Mouse (Mus musculus) telencephalon, adult 2 months (tissue): ENCODE results near the gene Rpn1.

Source experiments
- DNase-seq: peaks from one replicate; pipeline ENCODE4 v3.0.0-alpha.2; 2011; ENCODE audit warnings: low read depth, low spot score

The Rpn1 gene

GRCm38 (mm10) chr6:88084278-88085151 lies at the start of gene Rpn1:
Gene Rpn1, plus strand, starts transcription at chr6:88084482.
- peak; percentile 82 for DNase-seq

GRCm38 (mm10) chr6:88037471-88038045 lies 46.7 kb upstream of the Rpn1 start:
- DNase-seq = no peak

- DNase-seq = peak; percentile 48
Observed at GRCm38 (mm10) chr6:88039426-88039825, 44.9 kb upstream of the Rpn1 start.

GRCm38 (mm10) chr6:88041221-88041620 lies 43.1 kb upstream of the Rpn1 start:
- no peak for DNase-seq

- DNase-seq = no peak
Observed at GRCm38 (mm10) chr6:88042336-88042735, 41.9 kb upstream of the Rpn1 start.

GRCm38 (mm10) chr6:88044234-88044576 lies 40.1 kb upstream of the Rpn1 start:
- DNase-seq = no peak

GRCm38 (mm10) chr6:88044577-88045405 lies 39.5 kb upstream of the Rpn1 start, which contains the start of gene Rab7:
Gene Rab7, minus strand, starts transcription at chr6:88045270.
- peak; percentile 96 for DNase-seq

- DNase-seq = no peak
Observed at GRCm38 (mm10) chr6:88045406-88045766, 38.9 kb upstream of the Rpn1 start.

GRCm38 (mm10) chr6:88047853-88048252 lies 36.4 kb upstream of the Rpn1 start:
- DNase-seq = no peak

GRCm38 (mm10) chr6:88049008-88049407 lies 35.3 kb upstream of the Rpn1 start:
- DNase-seq = no peak

GRCm38 (mm10) chr6:88051206-88051605 lies 33.1 kb upstream of the Rpn1 start:
- DNase-seq = no peak

- no peak for DNase-seq
Observed at GRCm38 (mm10) chr6:88053228-88054080, 30.8 kb upstream of the Rpn1 start.

GRCm38 (mm10) chr6:88054081-88054835 lies 30.0 kb upstream of the Rpn1 start:
- no peak for DNase-seq

GRCm38 (mm10) chr6:88055663-88056062 lies 28.6 kb upstream of the Rpn1 start:
- no peak for DNase-seq

- peak; percentile 70 for DNase-seq
Observed at GRCm38 (mm10) chr6:88056866-88057265, 27.4 kb upstream of the Rpn1 start.

GRCm38 (mm10) chr6:88059903-88060302 lies 24.4 kb upstream of the Rpn1 start:
- no peak for DNase-seq

GRCm38 (mm10) chr6:88060602-88061001 lies 23.7 kb upstream of the Rpn1 start:
- DNase-seq = no peak

- DNase-seq = no peak
Observed at GRCm38 (mm10) chr6:88061406-88061805, 22.9 kb upstream of the Rpn1 start.

- no peak for DNase-seq
Observed at GRCm38 (mm10) chr6:88062398-88062797, 21.9 kb upstream of the Rpn1 start.

- no peak for DNase-seq
Observed at GRCm38 (mm10) chr6:88064072-88064642, 20.1 kb upstream of the Rpn1 start.
